Mouse (Mus musculus) left cerebral cortex, postnatal 10 days (tissue): ENCODE measurements around the gene Il18rap. TPM values are rescaled to one million over a fixed set of nuclear protein-coding genes. Genes with fewer than 3 reads are reported as not detected.
A peak's percentile ranks its signal among the peaks of the same experiment; 100 is the strongest.
"Not testable (repeated sequence)": the region's sequence is repeated elsewhere in the genome, so short reads cannot be mapped to it uniquely, and the experiment has no call there.

ENCODE experiments used
- DNase-seq, 2 experiments: peaks; one replicate each; pipeline ENCODE4 v3.0.0; 2021 to 2022; ENCODE audit warnings: low spot score in 2 of 2, mixed read lengths in 1 of 2; ENCODE audit errors: extremely low spot score in 1 of 2
- intact Hi-C: fragments of 180-260 bp; cut with DNase I; formaldehyde crosslinking; loops from one replicate; pipeline ENCODE4 v1.15.1; 2025
- total RNA-seq, 2 experiments: library from RNA; stranded (reverse); gene quantifications; 2 replicates each; pipeline ENCODE4 v1.2.3; 2021

The Il18rap gene
- total RNA-seq, 2 experiments from 2014 or later = 0.15 TPM; not detected in 1

- DNase-seq = no peak
- intact Hi-C loops = no loop called here
Measured at GRCm38 (mm10) chr1:40523971-40524722, 9.0 kb downstream of the Il18rap start.

GRCm38 (mm10) chr1:40529287-40529686 lies 14.1 kb downstream of the Il18rap start:
- DNase-seq = no peak
- intact Hi-C loops = no loop called here

- intact Hi-C loops = no loop called here
- DNase-seq = no peak
Measured at GRCm38 (mm10) chr1:40537577-40537976, 22.4 kb downstream of the Il18rap start.

GRCm38 (mm10) chr1:40544650-40545049 lies 29.5 kb downstream of the Il18rap start:
- DNase-seq = peak; percentile 58 to 72
- intact Hi-C loops = loop anchor here (1.0 to 5.0 kb wide), 2 partner anchors 429 to 542 kb away; no protein-coding TSS in a partner anchor

- no peak for DNase-seq
- intact Hi-C loops = no loop called here
Measured at GRCm38 (mm10) chr1:40546645-40547044, 31.5 kb downstream of the Il18rap start.

GRCm38 (mm10) chr1:40547064-40547572 lies 32.0 kb downstream of the Il18rap start:
- no peak for DNase-seq
- intact Hi-C loops = no loop called here

GRCm38 (mm10) chr1:40547762-40548161 lies 32.6 kb downstream of the Il18rap start:
- intact Hi-C loops = no loop called here

GRCm38 (mm10) chr1:40569374-40569773 lies 54.2 kb downstream of the Il18rap start:
- intact Hi-C loops = no loop called here
- no peak for DNase-seq

More at GRCm38 (mm10) chr1:40547762-40548161, 32.6 kb downstream of the Il18rap start:
- DNase-seq = no peak

GRCm38 (mm10) chr1:40579784-40580183 lies 64.6 kb downstream of the Il18rap start, which contains the start of gene Slc9a4:
Slc9a4 (plus strand) TSS chr1:40580081.
- intact Hi-C loops = loop anchor here (5.0 kb wide), 3 partner anchors 78 to 263 kb away; no protein-coding TSS in a partner anchor

GRCm38 (mm10) chr1:40580269-40580668 lies 65.1 kb downstream of the Il18rap start:
- no peak for DNase-seq
- intact Hi-C loops = no loop called here

More at GRCm38 (mm10) chr1:40579784-40580183, 64.6 kb downstream of the Il18rap start, which contains the start of gene Slc9a4:
- peak; percentile 16 to 26 for DNase-seq

GRCm38 (mm10) chr1:40586776-40587175 lies 71.6 kb downstream of the Il18rap start:
- intact Hi-C loops = no loop called here

GRCm38 (mm10) chr1:40590931-40591330 lies 75.8 kb downstream of the Il18rap start:
- DNase-seq = no peak
- intact Hi-C loops = no loop called here

More at GRCm38 (mm10) chr1:40586776-40587175, 71.6 kb downstream of the Il18rap start:
- DNase-seq = no peak

- no peak for DNase-seq
- intact Hi-C loops = no loop called here
Measured at GRCm38 (mm10) chr1:40597822-40598221, 82.7 kb downstream of the Il18rap start.

GRCm38 (mm10) chr1:40599661-40600060 lies 84.5 kb downstream of the Il18rap start:
- DNase-seq, intact Hi-C loops: not testable (repeated sequence)

GRCm38 (mm10) chr1:40600394-40601327 lies 85.5 kb downstream of the Il18rap start:
- intact Hi-C loops = no loop called here
- DNase-seq = peak; percentile 18 to 64
